Mouse (Mus musculus) forebrain, embryonic 11.5 days (tissue): ENCODE measurements around the gene Olfr1056. TPM values are rescaled to one million over a fixed set of nuclear protein-coding genes. Genes with fewer than 3 reads are reported as not detected.

ENCODE experiments used
- polyA plus RNA-seq: library from polyadenylated mRNA; unstranded; fragments of >200 nt; fragmentation: Nextera tagmentation; extraction: Ambion mirVana; gene quantifications from 2 replicates; pipeline ENCODE4 v1.2.1, GENCODE M21; 2014

The Olfr1056 gene
- polyA plus RNA-seq, 1 experiment from 2014 or later, result not detected

Other genes starting within 250 kb of the Olfr1056 start
- not detected in 2 replicates for gene Olfr1039, start 226.5 kb downstream of the Olfr1056 start, polyA plus RNA-seq
- not detected in 2 replicates for gene Olfr1040, start 215.7 kb downstream of the Olfr1056 start, polyA plus RNA-seq
- gene Olfr1042, start 200.6 kb downstream of the Olfr1056 start, polyA plus RNA-seq, result not detected in 2 replicates
- not detected in 2 replicates for gene Olfr1043, start 194.9 kb downstream of the Olfr1056 start, polyA plus RNA-seq
- gene Olfr1044, start 184.6 kb downstream of the Olfr1056 start, polyA plus RNA-seq, result not detected in 2 replicates
- gene Olfr52, start 176.8 kb downstream of the Olfr1056 start, polyA plus RNA-seq, result not detected in 2 replicates
- gene Olfr1045, start 159.5 kb downstream of the Olfr1056 start, polyA plus RNA-seq, result not detected in 2 replicates
- gene Olfr1046, start 143.2 kb downstream of the Olfr1056 start, polyA plus RNA-seq, result not detected in 2 replicates
- gene Olfr1047, start 131.1 kb downstream of the Olfr1056 start, polyA plus RNA-seq, result not detected in 2 replicates
- not detected in 2 replicates for gene Olfr1048, start 122.2 kb downstream of the Olfr1056 start, polyA plus RNA-seq
- not detected in 2 replicates for gene Olfr1049, start 104.1 kb downstream of the Olfr1056 start, polyA plus RNA-seq
- gene Olfr1051, start 83.4 kb downstream of the Olfr1056 start, polyA plus RNA-seq, result not detected in 2 replicates
- not detected in 2 replicates for gene Olfr1052, start 70.0 kb downstream of the Olfr1056 start, polyA plus RNA-seq
- not detected in 2 replicates for gene Olfr1053, start 47.2 kb downstream of the Olfr1056 start, polyA plus RNA-seq
- gene Olfr1054, start 27.0 kb downstream of the Olfr1056 start, polyA plus RNA-seq, result not detected in 2 replicates
- not detected in 2 replicates for gene Olfr1055, start 12.2 kb downstream of the Olfr1056 start, polyA plus RNA-seq
- not detected in 2 replicates for gene Olfr1057, start 15.9 kb upstream of the Olfr1056 start, polyA plus RNA-seq
- not detected in 2 replicates for gene Olfr1058, start 26.1 kb upstream of the Olfr1056 start, polyA plus RNA-seq
- not detected in 2 replicates for gene Olfr1061, start 51.6 kb upstream of the Olfr1056 start, polyA plus RNA-seq
- not detected in 2 replicates for gene Olfr1062, start 64.3 kb upstream of the Olfr1056 start, polyA plus RNA-seq
- gene Olfr1065, start 88.1 kb upstream of the Olfr1056 start, polyA plus RNA-seq, result not detected in 2 replicates
- not detected in 2 replicates for gene Olfr1066, start 93.8 kb upstream of the Olfr1056 start, polyA plus RNA-seq
- gene Olfr228, start 124.9 kb upstream of the Olfr1056 start, polyA plus RNA-seq, result not detected in 2 replicates
- not detected in 2 replicates for gene Olfr1076, start 146.0 kb upstream of the Olfr1056 start, polyA plus RNA-seq
- gene Olfr1079, start 180.0 kb upstream of the Olfr1056 start, polyA plus RNA-seq, result not detected in 2 replicates
- not detected in 2 replicates for gene Olfr1080, start 195.8 kb upstream of the Olfr1056 start, polyA plus RNA-seq
- not detected in 2 replicates for gene Olfr1082, start 236.5 kb upstream of the Olfr1056 start, polyA plus RNA-seq